Mouse (Mus musculus) heart, postnatal 0 days (tissue): Measurements from ENCODE around the gene Slc23a4. TPM values are rescaled to one million over a fixed set of nuclear protein-coding genes. Genes with fewer than 3 reads are reported as not detected.
A peak's percentile ranks its signal among the peaks of the same experiment; 100 is the strongest.

Source experiments
- ATAC-seq: fragments of 200-750 bp; cut with Nextera tagmentation; 2 replicates; pipeline ENCODE4 v1.8.0; 2017; ENCODE audit warnings: low read depth, moderate number of reproducible peaks, moderate library complexity; ENCODE audit not compliant: insufficient read depth
- DNase-seq: peaks from one replicate; pipeline ENCODE4 v3.0.0-alpha.2; 2016; ENCODE audit warnings: low spot score
- H3K27ac ChIP-seq: fragments of 300-500 bp; sonication (generic); 2 replicates; pipeline ENCODE4 v1.5.1; 2014; ENCODE audit warnings: low read depth, mild to moderate bottlenecking
- H3K27me3 ChIP-seq: fragments of 300-500 bp; sonication (generic); 2 replicates; pipeline ENCODE4 v1.6.1; 2014; ENCODE audit warnings: low read length, mixed read lengths; ENCODE audit not compliant: control insufficient read depth, insufficient read depth
- H3K36me3 ChIP-seq: fragments of 300-500 bp; sonication (generic); replicated peaks from 2 replicates; pipeline ENCODE4 v1.6.1; 2014; ENCODE audit warnings: low read length, mixed read lengths; ENCODE audit not compliant: control insufficient read depth, insufficient read depth
- H3K4me1 ChIP-seq: fragments of 300-500 bp; sonication (generic); 2 replicates; pipeline ENCODE4 v1.6.1; 2014; ENCODE audit warnings: antibody characterized with exemption; ENCODE audit not compliant: control insufficient read depth, insufficient read depth
- H3K4me2 ChIP-seq: fragments of 300-500 bp; sonication (generic); 2 replicates; pipeline ENCODE4 v1.6.1; 2014; ENCODE audit warnings: low read depth, mild to moderate bottlenecking, low read length, moderate library complexity
- H3K4me3 ChIP-seq: fragments of 300-500 bp; sonication (generic); 2 replicates; pipeline ENCODE4 v1.5.1; 2014; ENCODE audit warnings: low read depth, low read length
- H3K9ac ChIP-seq: fragments of 300-500 bp; sonication (generic); replicated peaks from 2 replicates; pipeline ENCODE4 v1.6.1; 2014; ENCODE audit warnings: low read depth, low read length, mixed read lengths
- H3K9me3 ChIP-seq: fragments of 300-500 bp; sonication (generic); replicated peaks from 2 replicates; pipeline ENCODE4 v1.6.1; 2016; ENCODE audit warnings: low read length; ENCODE audit not compliant: control insufficient read depth
- CTCF ChIP-seq: IDR thresholded peaks from 2 replicates; pipeline ENCODE4 v1.5.1; 2016; ENCODE audit warnings: antibody characterized with exemption, control low read depth, low read depth
- EP300 ChIP-seq: IDR thresholded peaks from 2 replicates; pipeline ENCODE4 v1.6.1; 2016; ENCODE audit warnings: antibody characterized with exemption, low read depth
- WGBS: fragments of 180-500 bp; shearing (Covaris S2); extraction: QIAGEN DNeasy Blood & Tissue Kit; methylation state at CpG from one replicate; pipeline ENCODE4 v1.1.7; 2014; 5-methylcytosine and 5-hydroxymethylcytosine counted together
- polyA plus RNA-seq: library from polyadenylated mRNA; unstranded; fragments of >200 nt; fragmentation: Nextera tagmentation; extraction: Ambion mirVana; gene quantifications from 2 replicates; pipeline ENCODE4 v1.2.1, GENCODE M21; 2015
- total RNA-seq: library from RNA; depleted of rRNA; stranded (reverse); fragments of >200 nt; gene quantifications from 2 replicates; pipeline ENCODE4 v1.2.3, GENCODE M21; 2014; ENCODE audit warnings: low replicate concordance; rRNA removed

Gene Slc23a4
- total and polyA plus RNA-seq, 2 experiments from 2014 or later: 0.04 to 0.42 TPM

DNA sequence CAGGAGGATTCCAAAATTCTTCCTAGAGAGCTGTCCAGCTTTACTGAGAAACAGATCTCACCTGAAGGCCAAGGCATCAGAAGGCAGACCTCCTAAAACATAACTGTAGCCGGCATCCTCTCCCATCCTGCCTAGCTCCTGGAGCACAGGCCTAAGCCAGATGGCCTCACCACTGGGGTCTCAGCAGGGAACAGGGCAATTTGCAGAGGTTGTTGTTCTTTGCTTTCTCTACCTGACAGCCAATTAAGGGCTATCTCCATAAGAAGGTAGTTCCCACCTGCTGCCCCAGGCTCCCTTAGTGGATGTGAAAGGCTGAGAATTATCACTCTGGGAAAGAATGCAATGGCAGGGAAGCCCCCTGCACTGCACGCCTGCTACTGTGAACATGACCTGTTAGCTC lies 87.2 kb downstream of the Slc23a4 start:
- no peak overlapping the region for H3K4me3 ChIP-seq
- H3K27ac ChIP-seq: no peak overlapping the region
- no peak overlapping the region for H3K4me2 ChIP-seq
- peaks cover 36% of the 10 kb centered on the region for H3K4me1 ChIP-seq
- H3K36me3 ChIP-seq: peaks cover 39% of the 10 kb centered on the region
- WGBS: 67% methylated on average over 2 of the region's 2 CpGs
- H3K9me3 ChIP-seq: no peaks in the 10 kb centered on the region
- H3K27me3 ChIP-seq: no peaks in the 10 kb centered on the region
- no peak overlapping the region for H3K9ac ChIP-seq
- DNase-seq (no peak), ATAC-seq (no peak)
- TF ChIP-seq EP300: no peak
- no peak for TF ChIP-seq CTCF

DNA sequence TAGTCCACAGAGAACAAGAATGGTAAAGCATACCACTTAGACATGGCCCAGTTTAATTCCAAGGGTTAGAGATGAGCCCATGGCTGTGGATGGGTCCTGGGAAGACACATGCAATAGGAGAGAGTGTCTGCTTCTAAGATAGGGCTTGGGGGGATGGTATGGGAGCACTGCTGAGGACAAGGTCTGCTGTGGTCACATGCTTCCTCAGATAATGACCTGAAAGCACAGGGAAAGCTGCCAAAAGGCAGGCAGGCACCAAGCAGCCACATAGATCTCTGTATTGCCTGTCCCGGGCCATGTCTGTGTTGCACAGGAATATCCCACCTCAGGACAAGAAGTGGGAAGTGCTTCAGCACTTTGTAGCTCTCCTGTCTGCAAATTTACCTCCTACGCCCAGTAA lies 89.1 kb downstream of the Slc23a4 start:
- peaks cover 40% of the 10 kb centered on the region for H3K36me3 ChIP-seq
- peaks cover 35% of the 10 kb centered on the region for H3K4me1 ChIP-seq

DNA sequence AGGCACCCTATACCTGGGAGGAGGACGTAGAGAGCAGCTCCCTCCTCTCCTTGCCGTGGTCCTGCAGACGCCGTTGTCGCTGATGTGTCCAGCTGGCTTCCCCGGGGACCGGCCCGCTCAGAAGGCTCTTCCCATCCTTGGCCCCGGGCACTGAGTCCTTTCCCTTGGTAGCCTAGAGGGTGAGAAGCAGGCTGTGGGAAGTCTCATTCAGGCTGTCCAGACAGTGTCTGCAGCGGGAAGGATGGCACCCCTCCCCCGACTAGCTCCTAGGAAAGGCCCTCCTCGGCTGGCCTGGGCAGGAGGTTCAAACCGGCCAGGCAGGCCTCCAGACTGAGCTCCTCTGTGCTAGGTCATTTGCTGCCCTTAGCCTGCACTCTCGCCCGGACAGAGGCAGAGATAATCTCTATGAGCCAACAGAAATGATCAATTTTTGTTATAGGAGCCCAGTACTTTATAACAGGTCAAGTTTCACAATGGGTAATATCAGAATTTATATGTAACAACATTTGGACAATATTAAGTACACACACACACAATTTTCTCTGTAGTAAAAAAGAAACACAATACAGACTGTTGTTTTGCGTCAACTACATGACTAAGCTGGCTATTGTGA lies 91.9 kb downstream of the Slc23a4 start:
- WGBS: 61% methylated on average over 16 of the region's 16 CpGs
- H3K36me3 ChIP-seq: peaks cover 62% of the 10 kb centered on the region

More for the DNA sequence above, 89.1 kb downstream of the Slc23a4 start:
- DNase-seq (no peak), ATAC-seq (peak; percentile 62)
- WGBS: 34% methylated on average over 2 of the region's 2 CpGs
- H3K27me3 ChIP-seq: no peaks in the 10 kb centered on the region
- H3K9me3 ChIP-seq: no peaks in the 10 kb centered on the region
- H3K27ac ChIP-seq: peak overlapping the region; percentile 49; the same call in 1 of the 2 replicates
- no peak overlapping the region for H3K4me3 ChIP-seq
- H3K4me2 ChIP-seq: no peak overlapping the region
- no peak overlapping the region for H3K9ac ChIP-seq
- TF ChIP-seq EP300: no peak
- no peak for TF ChIP-seq CTCF

DNA sequence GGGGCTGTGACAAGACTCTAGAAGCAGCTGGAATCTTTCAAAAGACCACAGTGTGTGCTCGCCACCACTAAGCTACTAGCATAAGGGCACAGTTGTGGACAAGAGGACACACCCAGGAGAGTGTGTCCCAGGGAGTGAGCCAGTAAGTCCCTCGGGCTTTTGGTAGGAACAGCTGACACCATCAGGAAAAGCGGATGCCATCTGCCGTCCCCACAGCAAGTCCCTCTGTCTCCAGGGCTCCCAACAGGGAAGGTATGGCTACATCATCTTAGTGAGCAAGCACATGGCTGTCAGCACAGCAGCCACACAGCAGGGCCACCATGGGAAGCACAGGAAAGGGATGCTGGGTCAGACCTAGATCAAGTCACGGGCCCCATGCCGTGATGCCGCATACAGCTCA lies 92.6 kb downstream of the Slc23a4 start:
- H3K27me3 ChIP-seq: no peaks in the 10 kb centered on the region
- TF ChIP-seq CTCF: no peak
- TF ChIP-seq EP300: no peak
- WGBS: 79% methylated on average over 7 of the region's 7 CpGs
- H3K36me3 ChIP-seq: peaks cover 68% of the 10 kb centered on the region
- DNase-seq (no peak), ATAC-seq (no peak)
- no peak overlapping the region for H3K4me3 ChIP-seq
- no peak overlapping the region for H3K4me2 ChIP-seq
- no peaks in the 10 kb centered on the region for H3K9me3 ChIP-seq
- no peak overlapping the region for H3K9ac ChIP-seq
- H3K27ac ChIP-seq: no peak overlapping the region
- H3K4me1 ChIP-seq: peaks cover 14% of the 10 kb centered on the region

More for the DNA sequence above, 91.9 kb downstream of the Slc23a4 start:
- Histone ChIP-seq H3K9me3 (no peaks in the 10 kb centered on the region), H3K4me1 (peaks cover 14% of the 10 kb centered on the region), H3K4me3 (no peak overlapping the region), H3K9ac (no peak overlapping the region), H3K27me3 (no peaks in the 10 kb centered on the region), H3K4me2 (no peak overlapping the region), H3K27ac (no peak overlapping the region)
- TF ChIP-seq EP300 (no peak), CTCF (no peak)
- no peak for ATAC-seq
- no peak for DNase-seq

Other genes starting within 250 kb of the Slc23a4 start
- gene Agbl3, start 208.0 kb downstream of the Slc23a4 start, total RNA-seq: 3.6 and 17.1 TPM in 2 replicates
- gene Agbl3, start 208.0 kb downstream of the Slc23a4 start, polyA plus RNA-seq: 7.9 and 8.0 TPM in 2 replicates
- gene Tmem140, start 125.3 kb downstream of the Slc23a4 start, total RNA-seq: 7.7 and 10.6 TPM in 2 replicates
- 5.3 and 6.1 TPM in 2 replicates for gene Tmem140, start 125.3 kb downstream of the Slc23a4 start, polyA plus RNA-seq
- 1.7 and 6.3 TPM in 2 replicates for gene Cyren, start 110.3 kb downstream of the Slc23a4 start, total RNA-seq
- 6.1 and 6.3 TPM in 2 replicates for gene Cyren, start 110.3 kb downstream of the Slc23a4 start, polyA plus RNA-seq
- gene Wdr91, start 77.5 kb downstream of the Slc23a4 start, total RNA-seq: 24.9 and 25.2 TPM in 2 replicates
- gene Wdr91, start 77.5 kb downstream of the Slc23a4 start, polyA plus RNA-seq: 7.7 and 8.6 TPM in 2 replicates
- not detected in 2 replicates for gene Stra8, start 68.2 kb downstream of the Slc23a4 start, total RNA-seq
- gene Stra8, start 68.2 kb downstream of the Slc23a4 start, polyA plus RNA-seq: not detected in 2 replicates
- 10.2 and 13.3 TPM in 2 replicates for gene Cnot4, start 145.3 kb upstream of the Slc23a4 start, total RNA-seq
- gene Cnot4, start 145.3 kb upstream of the Slc23a4 start, polyA plus RNA-seq: 15.0 and 17.4 TPM in 2 replicates
- gene Nup205, start 189.0 kb upstream of the Slc23a4 start, total RNA-seq: 34.6 and 36.7 TPM in 2 replicates
- 7.0 and 7.1 TPM in 2 replicates for gene Nup205, start 189.0 kb upstream of the Slc23a4 start, polyA plus RNA-seq